Mouse (Mus musculus) embryonic facial prominence, embryonic 11.5 days (tissue): ENCODE measurements around the gene Sec61a1. TPM values are rescaled to one million over a fixed set of nuclear protein-coding genes. Genes with fewer than 3 reads are reported as not detected.

Experiments
- ATAC-seq: fragments of 200-750 bp; cut with Nextera tagmentation; replicated peaks from 2 replicates; pipeline ENCODE4 v1.8.0; 2017; ENCODE audit warnings: low read depth; ENCODE audit not compliant: insufficient number of reproducible peaks, low FRiP score, low TSS enrichment
- DNase-seq: peaks from one replicate; pipeline ENCODE4 v3.0.0-alpha.2; 2015; ENCODE audit warnings: low spot score
- H3K27ac ChIP-seq: fragments of 300-500 bp; sonication (generic); replicated peaks from 2 replicates; pipeline ENCODE4 v1.5.1; 2014; ENCODE audit warnings: mild to moderate bottlenecking, low read depth, low read length, control low read depth
- H3K27me3 ChIP-seq: fragments of 300-500 bp; sonication (generic); 2 replicates; pipeline ENCODE4 v1.6.1; 2014; ENCODE audit warnings: mild to moderate bottlenecking, low read length, moderate library complexity, mixed read lengths; ENCODE audit not compliant: control insufficient read depth, insufficient read depth
- H3K36me3 ChIP-seq: fragments of 300-500 bp; sonication (generic); replicated peaks from 2 replicates; pipeline ENCODE4 v1.6.1; 2014; ENCODE audit warnings: low read depth, mild to moderate bottlenecking, low read length, moderate library complexity, mixed read lengths; ENCODE audit not compliant: control insufficient read depth, insufficient read depth
- H3K4me1 ChIP-seq: fragments of 300-500 bp; sonication (generic); 2 replicates; pipeline ENCODE4 v1.6.1; 2014; ENCODE audit warnings: low read length, mixed read lengths; ENCODE audit not compliant: control insufficient read depth, insufficient read depth
- H3K4me2 ChIP-seq: fragments of 300-500 bp; sonication (generic); 2 replicates; pipeline ENCODE4 v1.6.1; 2014; ENCODE audit warnings: low read depth, mild to moderate bottlenecking, control low read depth, low read length, moderate library complexity
- H3K4me3 ChIP-seq: fragments of 300-500 bp; sonication (generic); 2 replicates; pipeline ENCODE4 v1.5.1; 2014; ENCODE audit warnings: low read depth, low read length, control low read depth
- H3K9ac ChIP-seq: fragments of 300-500 bp; sonication (generic); replicated peaks from 2 replicates; pipeline ENCODE4 v1.6.1; 2014; ENCODE audit warnings: mild to moderate bottlenecking, control low read depth, low read length
- H3K9me3 ChIP-seq: fragments of 300-500 bp; sonication (generic); replicated peaks from 2 replicates; pipeline ENCODE4 v1.6.1; 2016; ENCODE audit warnings: mild to moderate bottlenecking, low read length, inconsistent platforms, mixed read lengths; ENCODE audit not compliant: control insufficient read depth
- WGBS: fragments of 180-500 bp; shearing (Covaris S2); extraction: QIAGEN DNeasy Blood & Tissue Kit; methylation state at CpG from one replicate; pipeline ENCODE4 v1.1.7; 2014; 5-methylcytosine and 5-hydroxymethylcytosine counted together
- polyA plus RNA-seq: library from polyadenylated mRNA; unstranded; fragments of >200 nt; fragmentation: Nextera tagmentation; extraction: Ambion mirVana; gene quantifications from 2 replicates; pipeline ENCODE4 v1.2.1, GENCODE M21; 2014

Sec61a1 gene
- 160 and 163 TPM in 2 replicates for polyA plus RNA-seq

DNA sequence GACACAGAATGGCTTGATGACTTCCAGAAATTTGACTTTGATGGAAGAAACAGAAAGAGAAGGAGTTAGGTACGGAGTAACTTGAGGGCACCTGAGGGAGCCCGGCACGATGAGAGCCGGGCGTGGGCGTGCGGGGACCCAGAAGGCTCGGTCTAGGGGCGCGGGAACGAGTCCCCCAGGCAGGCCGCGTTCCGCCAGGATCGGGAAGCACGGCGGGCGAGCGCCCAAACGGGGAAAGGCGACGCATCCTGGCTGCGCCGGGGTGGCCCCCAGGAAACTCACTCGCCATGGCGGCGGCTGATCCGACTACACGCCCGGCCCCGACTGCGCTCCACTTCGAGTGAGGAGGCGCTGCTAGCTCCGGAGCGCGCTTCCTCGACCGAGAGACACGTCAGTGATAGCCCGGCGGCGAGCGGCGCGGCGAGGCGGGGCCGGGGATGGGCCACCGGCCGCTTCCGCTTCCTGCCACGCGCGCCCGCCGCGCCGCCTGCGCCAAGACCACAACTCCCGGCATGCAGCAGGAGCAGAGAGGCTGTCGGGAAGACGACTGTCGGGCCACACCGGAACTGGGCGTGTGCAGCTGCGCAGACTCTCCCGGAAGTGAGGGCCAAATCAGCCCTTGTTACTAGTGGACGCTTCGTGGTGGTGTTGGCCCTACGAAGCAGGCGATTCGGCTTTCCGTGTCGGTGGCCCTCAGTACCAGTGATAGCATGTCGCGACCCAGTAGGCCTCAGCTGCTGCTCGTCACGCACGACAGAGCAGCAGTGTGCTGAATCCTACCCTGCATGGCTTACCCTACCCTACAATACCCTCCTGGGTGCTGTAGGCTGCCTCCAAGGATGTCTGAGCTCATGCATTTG lies at the start of gene Sec61a1:
TSS of gene Sec61a1 (minus strand) at position 502 of the 860 bp plus-strand sequence.
- WGBS, result 0% methylated on average over 80 of the region's 80 CpGs
- no peaks in the 10 kb centered on the region for H3K9me3 ChIP-seq
- peak within 1 kb of the TSS; percentile 98 for H3K4me3 ChIP-seq
- peak within 1 kb of the TSS; percentile 63 for H3K27ac ChIP-seq
- peak; percentile 96 for ATAC-seq
- H3K4me1 ChIP-seq, result no peaks in the 10 kb centered on the region; the same call in 1 of the 2 replicates
- DNase-seq, result peak; percentile 98
- peak within 1 kb of the TSS; percentile 91 for H3K9ac ChIP-seq
- peak within 1 kb of the TSS; percentile 64 for H3K4me2 ChIP-seq
- H3K36me3 ChIP-seq, result peaks cover 13% of the 10 kb centered on the region; the same call in 1 of the 2 replicates
- no peaks in the 10 kb centered on the region for H3K27me3 ChIP-seq

DNA sequence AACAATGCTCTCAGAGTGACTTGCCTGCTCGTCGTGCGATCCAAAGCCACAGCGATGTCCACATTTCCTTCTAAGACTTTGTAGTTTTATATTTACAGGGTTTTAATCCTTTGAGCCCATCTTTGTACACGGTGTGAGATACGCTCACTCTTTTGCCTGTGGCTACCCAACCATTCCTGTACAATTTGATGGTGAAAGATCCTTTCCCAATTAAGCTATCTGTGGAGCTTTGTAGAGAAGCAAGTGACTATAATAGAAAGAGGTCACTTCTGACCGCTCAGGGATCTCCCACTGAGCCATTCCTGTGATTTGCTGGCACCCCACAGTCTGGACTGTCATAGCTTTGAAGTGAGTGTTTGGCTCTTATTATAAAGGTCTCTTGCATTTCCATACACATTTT lies 48.0 kb upstream of the Sec61a1 start:
- Histone ChIP-seq H3K9me3 (no peaks in the 10 kb centered on the region), H3K4me3 (no peak overlapping the region), H3K27me3 (peaks cover 7% of the 10 kb centered on the region), H3K4me1 (no peaks in the 10 kb centered on the region), H3K36me3 (no peaks in the 10 kb centered on the region), H3K9ac (no peak overlapping the region), H3K27ac (no peak overlapping the region), H3K4me2 (no peak overlapping the region)
- WGBS, result 4% methylated on average over 7 of the region's 7 CpGs
- DNase-seq, result no peak
- no peak for ATAC-seq

DNA sequence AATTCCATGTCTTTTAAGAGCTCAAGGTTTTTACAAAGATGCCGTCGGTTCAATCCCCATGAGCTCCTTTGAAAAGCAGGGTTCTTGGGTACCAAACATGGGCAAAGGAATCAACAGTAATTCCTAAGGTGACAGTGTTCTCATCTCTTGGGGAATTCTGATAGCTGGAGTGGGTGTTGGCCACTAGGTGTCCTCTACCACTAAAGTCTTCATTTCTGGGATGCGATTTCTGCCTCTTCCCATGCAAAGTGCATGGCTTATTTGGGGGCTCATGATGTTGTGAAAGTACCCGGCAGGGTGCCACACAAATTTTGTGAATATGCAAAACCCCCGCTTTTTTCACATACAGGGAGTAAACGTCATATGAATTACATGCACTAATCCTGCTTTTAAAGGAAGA lies 46.3 kb upstream of the Sec61a1 start:
- 35% methylated on average over 6 of the region's 6 CpGs for WGBS
- ATAC-seq (no peak), DNase-seq (peak; percentile 41)

DNA sequence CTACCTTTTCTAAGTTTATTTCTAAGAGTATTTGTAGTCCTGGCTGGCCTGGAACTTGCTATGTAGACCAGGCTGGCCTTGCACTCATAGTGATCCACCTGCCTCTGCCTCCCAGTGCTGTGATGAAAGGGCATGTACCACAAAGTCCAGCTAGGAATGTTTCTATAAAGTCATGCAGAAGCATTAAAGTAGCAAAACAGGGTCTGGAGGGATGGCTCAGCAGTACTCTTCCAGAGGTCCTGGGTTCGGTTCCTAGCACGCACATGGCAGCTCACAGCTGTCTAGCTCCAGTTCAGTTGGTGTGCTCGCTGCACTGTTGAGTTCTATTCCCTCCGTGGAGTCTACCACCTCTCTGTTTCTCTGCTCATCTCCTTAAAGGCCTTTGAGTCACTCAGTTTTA lies 41.5 kb upstream of the Sec61a1 start:
- DNase-seq, result no peak
- no peak overlapping the region for H3K4me2 ChIP-seq
- H3K4me1 ChIP-seq, result no peaks in the 10 kb centered on the region
- H3K36me3 ChIP-seq, result no peaks in the 10 kb centered on the region
- WGBS, result 82% methylated on average over 4 of the region's 4 CpGs
- H3K27me3 ChIP-seq, result no peaks in the 10 kb centered on the region
- H3K9me3 ChIP-seq, result no peaks in the 10 kb centered on the region
- H3K4me3 ChIP-seq, result no peak overlapping the region
- no peak overlapping the region for H3K9ac ChIP-seq
- H3K27ac ChIP-seq, result no peak overlapping the region
- ATAC-seq, result no peak

More for the DNA sequence above, 46.3 kb upstream of the Sec61a1 start:
- Histone ChIP-seq H3K9ac (no peak overlapping the region), H3K36me3 (no peaks in the 10 kb centered on the region), H3K4me1 (no peaks in the 10 kb centered on the region), H3K9me3 (no peaks in the 10 kb centered on the region), H3K4me2 (no peak overlapping the region), H3K27ac (no peak overlapping the region), H3K27me3 (peaks cover 7% of the 10 kb centered on the region), H3K4me3 (no peak overlapping the region)

DNA sequence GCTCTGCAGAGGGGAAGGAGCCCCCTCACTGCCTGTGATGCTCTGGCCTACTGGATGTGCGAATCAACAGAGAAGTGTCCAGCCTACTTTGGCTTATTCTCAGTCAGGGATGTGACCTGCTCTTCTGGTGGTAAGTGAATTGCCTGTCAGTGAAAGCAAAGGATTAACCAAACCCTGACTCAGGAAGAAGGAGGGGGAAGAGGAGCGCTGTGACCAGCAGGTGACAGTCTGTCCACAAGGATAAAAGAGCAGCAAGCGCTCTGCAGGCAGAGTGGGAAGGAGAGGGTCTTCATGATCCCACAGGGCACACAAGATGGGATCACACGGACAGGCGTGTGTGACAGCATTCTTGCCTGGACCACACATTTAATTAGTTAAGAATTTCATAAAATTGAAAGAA lies 41.0 kb upstream of the Sec61a1 start:
- no peaks in the 10 kb centered on the region for H3K27me3 ChIP-seq
- 36% methylated on average over 5 of the region's 5 CpGs for WGBS
- DNase-seq (no peak), ATAC-seq (no peak)
- no peaks in the 10 kb centered on the region for H3K9me3 ChIP-seq
- H3K4me2 ChIP-seq, result no peak overlapping the region
- no peaks in the 10 kb centered on the region for H3K4me1 ChIP-seq
- H3K36me3 ChIP-seq, result no peaks in the 10 kb centered on the region
- H3K4me3 ChIP-seq, result no peak overlapping the region
- H3K27ac ChIP-seq, result no peak overlapping the region
- no peak overlapping the region for H3K9ac ChIP-seq

DNA sequence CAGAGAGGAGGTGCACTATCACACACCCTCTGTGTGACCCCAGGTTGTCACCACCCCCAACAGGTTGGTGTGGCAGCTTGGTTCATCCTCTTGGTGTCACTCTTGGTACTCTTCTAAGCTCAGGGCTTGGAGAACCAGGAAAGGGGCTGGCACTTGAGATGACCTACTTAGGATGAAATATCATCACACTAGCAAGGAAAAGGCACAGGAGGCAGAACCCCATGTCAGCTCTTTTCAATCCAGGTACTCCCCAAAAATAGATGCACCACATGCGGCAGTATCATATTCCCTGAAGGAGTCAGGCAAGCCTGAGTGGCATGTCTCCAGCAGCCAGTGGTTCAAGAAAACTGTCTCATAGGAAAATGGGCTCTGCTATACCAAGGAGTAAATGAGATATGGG lies 39.4 kb upstream of the Sec61a1 start:
- Histone ChIP-seq H3K4me2 (no peak overlapping the region), H3K4me1 (no peaks in the 10 kb centered on the region), H3K9me3 (no peaks in the 10 kb centered on the region), H3K36me3 (no peaks in the 10 kb centered on the region), H3K9ac (no peak overlapping the region), H3K27ac (no peak overlapping the region), H3K27me3 (no peaks in the 10 kb centered on the region), H3K4me3 (no peak overlapping the region)
- DNase-seq, result no peak
- ATAC-seq, result no peak
- WGBS, result 84% methylated on average over 1 of the region's 1 CpGs

DNA sequence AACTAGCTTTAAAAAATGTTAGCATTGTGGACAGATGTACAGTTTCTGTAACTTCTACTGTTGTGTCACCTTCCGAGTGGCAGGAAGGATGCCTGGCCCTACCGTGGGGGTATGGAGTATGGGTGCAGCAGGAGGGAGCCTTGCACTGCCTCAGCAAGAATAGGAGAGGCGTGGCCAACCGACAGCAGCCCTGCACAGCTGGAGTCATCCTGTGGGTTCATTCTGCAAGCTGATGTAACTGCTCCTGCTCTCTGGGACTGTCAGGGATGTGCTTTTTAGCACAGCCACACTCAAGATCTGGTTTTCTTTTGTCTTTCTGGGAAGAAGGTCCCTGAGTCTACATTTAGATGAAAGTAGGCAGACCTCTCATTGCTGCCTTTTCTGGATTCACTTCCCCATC lies 38.8 kb upstream of the Sec61a1 start:
- Histone ChIP-seq H3K4me1 (no peaks in the 10 kb centered on the region), H3K36me3 (no peaks in the 10 kb centered on the region), H3K4me2 (no peak overlapping the region), H3K4me3 (no peak overlapping the region), H3K27ac (no peak overlapping the region), H3K9me3 (no peaks in the 10 kb centered on the region), H3K9ac (no peak overlapping the region), H3K27me3 (no peaks in the 10 kb centered on the region)
- ATAC-seq, result no peak
- DNase-seq, result no peak
- WGBS, result 14% methylated on average over 4 of the region's 4 CpGs

DNA sequence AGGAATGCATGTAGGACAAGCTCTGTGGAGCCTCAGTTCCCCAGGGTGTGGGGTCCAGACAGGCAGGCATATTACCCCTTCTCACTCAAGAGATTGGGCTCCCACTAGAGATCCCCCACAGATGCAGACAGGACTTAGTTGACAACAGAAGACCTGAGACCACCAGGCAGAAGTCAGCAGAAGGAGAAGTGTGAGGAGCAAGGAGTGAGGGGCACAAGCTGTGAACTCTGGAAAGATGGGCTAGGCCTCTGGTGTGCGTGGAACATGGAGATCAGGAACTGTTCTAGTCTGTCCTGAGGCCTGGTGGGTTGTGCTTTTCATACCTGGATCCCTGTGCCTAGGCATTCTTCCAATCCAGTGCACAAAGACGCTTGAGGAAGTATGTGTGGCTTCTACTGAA lies 31.2 kb upstream of the Sec61a1 start:
- no peak for DNase-seq
- H3K4me1 ChIP-seq, result no peaks in the 10 kb centered on the region
- ATAC-seq, result no peak
- WGBS, result 74% methylated on average over 2 of the region's 2 CpGs
- H3K4me3 ChIP-seq, result no peak overlapping the region
- H3K9ac ChIP-seq, result no peak overlapping the region
- H3K27ac ChIP-seq, result no peak overlapping the region
- H3K9me3 ChIP-seq, result no peaks in the 10 kb centered on the region
- no peaks in the 10 kb centered on the region for H3K36me3 ChIP-seq
- H3K4me2 ChIP-seq, result no peak overlapping the region
- H3K27me3 ChIP-seq, result no peaks in the 10 kb centered on the region
